Mouse (Mus musculus) adipose tissue, adult 10 weeks (tissue): ENCODE results near the gene AA792892. TPM values are rescaled to one million over a fixed set of nuclear protein-coding genes. Genes with fewer than 3 reads are reported as not detected.

ENCODE experiments used
- polyA plus RNA-seq: library from polyadenylated mRNA; stranded (reverse); fragments of 350-450 nt; fragmentation: Illumina TruSeq; extraction: RNeasy Lipid Tissue Mini Kit (QIAGEN cat#74804); gene quantifications from one replicate; pipeline ENCODE4 v1.2.3, GENCODE M21; 2014; ENCODE audit warnings: low read depth, low replicate concordance

Gene AA792892
- polyA plus RNA-seq = not detected

DNA sequence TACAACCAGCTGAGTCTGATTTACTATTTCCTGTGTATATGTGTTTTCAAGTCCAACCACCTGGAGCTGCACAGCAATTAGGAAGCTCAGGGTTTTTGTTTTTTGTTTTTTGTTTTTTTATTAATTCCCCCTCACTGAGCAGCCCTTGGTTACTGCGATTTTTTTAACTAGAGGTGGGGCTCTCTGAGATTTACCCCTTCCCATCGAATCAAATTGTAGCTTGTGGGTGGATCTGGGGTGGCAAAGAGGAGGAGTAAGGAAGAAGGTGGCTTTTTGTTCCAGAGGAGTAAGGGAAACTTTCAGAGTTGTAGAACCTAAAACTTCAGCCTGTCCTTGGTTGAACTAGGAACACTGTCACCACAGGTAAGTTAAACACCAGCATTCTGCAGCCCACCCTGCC is at the start of gene AA792892:
Gene AA792892 (plus strand): TSS at position 301 of the 400 bp plus-strand sequence.

GRCm38 (mm10) chr5:94306696-94307095 is 32.9 kb upstream of the AA792892 start, which contains the start of gene A430089I19Rik:
Gene A430089I19Rik, minus strand, starts transcription at chr5:94306796.

DNA sequence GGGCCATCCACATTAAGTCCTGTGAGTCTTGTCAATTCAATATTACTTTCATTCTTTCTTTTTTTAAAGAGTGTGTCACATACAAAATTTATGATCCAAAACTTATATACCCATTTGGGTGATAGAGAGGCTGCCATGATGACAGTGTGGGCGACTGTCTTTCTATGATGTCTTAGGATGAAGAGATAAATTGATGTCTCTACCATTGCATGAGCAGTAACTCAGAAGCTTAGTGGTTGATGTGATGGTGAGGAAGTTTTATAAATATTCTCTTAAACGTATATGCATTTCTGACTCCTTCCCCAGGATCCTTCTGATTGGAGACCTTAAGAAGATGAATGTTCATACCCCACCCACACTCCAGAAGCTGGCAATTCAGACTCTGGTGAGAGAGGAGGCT is 25.4 kb upstream of the AA792892 start, which contains the start of gene Gm6502:
Gene Gm6502 (plus strand): TSS at position 301 of the 400 bp plus-strand sequence.

Other genes with a start within 250 kb of the AA792892 start
- gene Gm3106, start 121.7 kb upstream of the AA792892 start, polyA plus RNA-seq = not detected
- gene A430089I19Rik, start 33.0 kb upstream of the AA792892 start, polyA plus RNA-seq = not detected
- gene Gm6502, start 25.3 kb upstream of the AA792892 start, polyA plus RNA-seq = not detected
- gene Gm7682, start 106.0 kb downstream of the AA792892 start, polyA plus RNA-seq = not detected
- not detected for gene Gm3139, start 186.5 kb downstream of the AA792892 start, polyA plus RNA-seq